Mouse (Mus musculus): ENCODE measurements around the gene Ttc27.

Gene Ttc27

DNA sequence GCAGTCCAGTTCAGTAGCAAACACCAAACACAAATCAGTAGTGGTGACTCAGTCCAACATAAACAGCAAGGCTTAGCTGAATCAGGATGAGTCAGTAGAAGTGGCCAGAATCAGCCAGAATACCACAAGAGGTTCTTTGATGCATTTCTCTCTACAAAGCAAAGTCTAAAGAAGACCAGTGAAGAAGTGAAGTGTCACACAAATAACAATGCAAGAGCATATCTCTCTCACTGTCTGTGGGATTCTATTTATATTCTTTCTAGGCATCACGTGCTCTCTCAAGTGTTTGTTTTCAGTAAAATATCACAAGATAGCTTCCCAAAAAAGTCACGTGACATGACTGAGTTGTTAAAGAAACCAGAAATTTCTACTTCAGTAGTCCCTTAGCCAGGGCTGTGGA lies 102.2 kb downstream of the Ttc27 start:
- no peak for DNase-seq (ENCODE audit: extremely low spot score, low spot score)

DNA sequence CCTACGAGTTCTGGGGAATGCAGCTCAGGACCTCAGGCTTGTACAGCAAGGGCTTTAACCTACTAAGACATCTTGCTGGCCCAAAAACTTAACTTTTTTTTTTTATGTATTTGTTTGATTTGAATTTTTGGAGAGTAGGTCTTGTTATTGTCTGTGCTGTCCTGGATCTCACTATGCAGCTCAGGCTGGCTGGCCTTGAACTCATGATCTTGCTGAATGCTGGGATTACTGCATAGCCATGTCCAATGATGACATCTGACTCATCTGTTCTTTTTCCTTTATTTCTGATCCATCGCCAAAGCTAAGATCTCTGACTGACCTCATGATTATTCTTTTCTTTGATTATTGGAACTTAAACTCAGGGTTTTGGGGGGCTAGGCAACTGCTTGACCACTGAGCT lies 113.3 kb downstream of the Ttc27 start:
- DNase-seq (ENCODE audit: extremely low spot score, low spot score), result no peak

DNA sequence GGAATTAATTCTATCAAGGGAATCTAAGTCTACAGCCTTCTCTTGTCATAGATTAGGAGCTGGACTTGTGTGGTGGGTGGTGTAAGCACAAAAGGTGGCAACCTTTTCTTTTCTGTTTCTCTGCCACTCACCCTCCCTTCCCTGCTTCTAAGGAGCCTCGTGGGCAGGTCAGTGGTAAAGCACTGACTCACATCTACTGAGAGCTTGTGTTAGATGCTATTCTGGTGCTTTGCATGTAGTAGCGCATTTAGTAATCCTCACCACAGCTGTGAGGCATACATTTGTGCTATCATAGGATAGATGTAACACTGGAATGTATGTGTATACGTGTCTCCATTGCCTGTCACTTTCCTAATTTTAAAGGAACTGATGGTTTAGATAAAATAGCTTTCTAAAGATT lies 124.2 kb downstream of the Ttc27 start:
- DNase-seq (ENCODE audit: extremely low spot score, low spot score), result no peak

DNA sequence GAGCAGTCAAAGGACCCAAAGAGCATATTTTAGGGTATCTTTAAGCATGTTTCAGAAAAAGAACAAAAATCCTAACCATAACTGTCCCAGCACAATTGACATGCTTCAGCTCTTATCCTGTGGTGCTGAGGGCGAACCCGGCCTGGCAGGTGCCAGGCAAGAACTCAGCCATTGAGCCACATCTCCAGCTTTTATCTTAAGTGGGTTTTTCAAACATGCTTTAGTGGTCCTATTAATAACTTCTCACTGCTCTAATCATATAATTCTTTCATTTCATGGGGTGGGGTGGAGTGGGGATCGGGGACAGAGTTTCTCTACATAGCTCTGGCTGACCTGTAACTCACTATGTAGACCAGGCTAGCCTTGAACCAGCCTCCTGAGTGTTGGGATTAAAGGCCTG lies 125.1 kb downstream of the Ttc27 start:
- DNase-seq (ENCODE audit: extremely low spot score, low spot score), result no peak

DNA sequence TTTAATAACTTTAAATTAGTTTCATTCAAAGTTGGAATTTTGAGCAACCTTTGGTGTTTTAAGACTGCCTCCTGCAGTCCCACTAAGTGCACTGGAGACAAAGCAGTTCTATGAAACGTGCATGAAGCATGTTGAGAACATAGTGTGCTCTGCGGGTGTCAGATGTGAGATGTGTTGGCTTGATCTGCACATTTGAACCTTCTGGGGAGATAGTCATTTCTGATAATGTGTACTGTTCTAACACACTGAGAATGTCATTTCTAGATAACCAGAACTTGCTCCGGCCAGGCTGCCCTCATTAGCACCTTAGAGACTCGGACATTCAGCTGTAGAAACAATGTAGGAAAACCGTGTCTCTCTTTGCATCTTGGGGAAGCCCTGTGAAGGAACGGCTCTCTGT lies 126.0 kb downstream of the Ttc27 start:
- no peak for DNase-seq (ENCODE audit: extremely low spot score, low spot score)

DNA sequence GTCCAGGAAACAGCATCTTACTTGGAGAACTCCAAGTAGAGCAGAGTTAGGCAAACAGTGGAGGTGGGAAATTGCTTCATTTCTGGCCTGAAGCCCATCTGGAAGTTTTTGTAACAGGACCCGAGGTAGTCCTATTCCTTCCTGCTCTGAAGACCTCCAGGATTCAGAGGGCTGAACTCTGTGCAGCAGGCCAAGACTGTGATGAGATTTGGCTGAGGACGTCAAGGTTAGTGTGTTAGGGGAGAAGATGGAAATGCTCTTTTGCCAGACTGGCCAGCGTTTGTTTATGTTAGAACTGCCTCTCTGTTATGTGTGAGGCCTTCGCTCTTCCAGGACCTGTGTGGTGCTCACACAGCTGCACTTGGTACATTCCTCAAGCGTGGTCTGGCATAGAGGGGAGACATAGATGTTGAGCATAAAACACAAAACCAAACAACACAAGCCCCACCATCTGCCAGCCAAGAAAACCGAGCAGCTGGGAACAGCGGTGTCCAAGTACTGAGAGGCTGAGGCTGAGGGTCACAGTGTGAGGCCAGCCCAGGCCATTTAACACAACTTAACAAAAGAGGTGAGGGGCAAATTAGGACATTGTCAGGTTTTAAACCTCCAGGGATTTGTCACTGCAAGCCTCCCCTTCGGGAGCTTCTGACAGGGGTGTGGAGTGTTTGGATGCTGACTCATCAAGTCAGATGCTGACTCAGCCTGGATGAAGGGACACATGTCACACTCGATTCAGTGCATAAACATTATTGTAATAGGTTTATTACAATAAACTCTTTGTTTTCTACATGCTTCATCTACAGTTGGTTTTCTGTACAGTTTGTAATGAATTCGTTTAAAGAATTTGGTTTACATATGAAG lies 128.7 kb downstream of the Ttc27 start:
- peak; percentile 43 for DNase-seq (ENCODE audit: extremely low spot score, low spot score)

DNA sequence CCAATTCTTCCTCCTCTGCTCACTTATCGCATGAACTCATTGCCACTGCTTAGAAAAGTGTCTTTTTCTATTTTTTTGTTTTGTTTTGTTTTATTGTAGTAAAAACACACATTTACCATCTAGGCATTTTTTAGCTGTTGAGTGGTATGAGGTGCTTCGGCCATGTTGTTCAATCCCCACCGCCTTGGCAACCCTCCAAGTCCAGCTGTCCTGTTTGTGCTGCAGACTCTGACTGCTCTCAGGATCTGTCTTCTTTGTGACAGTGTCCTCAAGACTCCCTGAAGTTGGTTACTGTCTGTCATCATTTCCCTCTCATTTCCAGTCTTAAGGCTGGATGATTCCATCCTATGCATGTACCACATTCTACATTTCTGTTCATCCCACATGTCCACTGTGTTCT lies 132.7 kb downstream of the Ttc27 start:
- DNase-seq (ENCODE audit: extremely low spot score, low spot score), result no peak

DNA sequence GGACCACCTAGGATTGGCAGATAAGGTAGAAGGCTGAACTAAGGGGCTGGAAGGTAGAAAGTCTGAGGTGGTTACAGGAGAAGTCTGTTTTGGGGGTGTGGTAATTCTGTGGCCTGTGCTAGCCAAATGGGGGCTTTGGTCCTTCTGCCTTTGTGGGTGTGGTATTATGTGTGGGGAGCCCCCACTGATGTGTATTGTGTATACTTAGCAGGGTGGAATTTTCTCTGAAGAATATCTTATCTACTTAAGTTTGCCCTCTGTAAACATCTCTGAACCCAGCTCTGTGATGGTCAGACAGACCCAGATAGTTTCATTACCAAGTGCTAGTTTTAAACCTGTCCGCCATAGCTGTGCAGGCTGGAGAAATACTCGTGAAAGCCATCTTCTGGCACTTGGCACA lies 141.8 kb downstream of the Ttc27 start:
- no peak for DNase-seq (ENCODE audit: extremely low spot score, low spot score)

DNA sequence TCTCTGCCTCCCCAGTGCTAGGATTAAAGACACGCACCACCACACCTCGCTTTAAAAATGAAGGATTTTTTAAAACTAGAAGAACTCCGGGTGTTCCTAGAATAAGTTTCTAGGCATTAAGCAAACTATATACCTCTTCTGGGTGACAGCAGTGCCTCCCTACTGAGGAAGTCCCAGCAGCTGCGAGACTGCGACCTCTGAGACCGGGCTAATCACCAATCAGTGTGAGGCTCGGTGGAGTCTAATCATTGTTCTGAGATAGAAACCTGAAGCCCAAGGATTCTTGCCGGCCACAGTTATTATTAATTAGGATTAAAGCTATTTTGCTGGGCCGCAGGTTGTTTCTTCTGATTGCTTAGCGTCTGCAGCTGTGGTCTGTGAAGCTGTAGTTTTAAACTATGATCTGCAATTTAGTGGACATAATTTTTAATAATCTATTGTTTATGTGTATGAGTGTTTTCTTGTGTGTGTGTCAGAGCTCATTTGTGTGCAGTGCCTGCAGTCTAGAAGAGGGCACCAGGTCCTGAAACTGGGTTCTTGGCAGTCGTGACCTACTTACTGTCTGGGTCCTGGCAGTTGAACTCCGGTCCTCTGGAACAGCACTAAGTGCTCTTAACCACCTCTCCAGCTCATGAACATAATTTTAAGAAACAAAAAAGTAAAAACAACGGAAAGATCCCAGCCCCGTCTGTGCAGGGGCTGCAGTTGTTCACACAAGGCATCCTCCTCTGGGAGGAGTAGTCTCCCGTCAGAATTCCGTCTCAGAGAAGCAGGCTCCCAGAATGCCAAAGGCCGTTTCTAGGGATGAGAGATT lies 142.9 kb downstream of the Ttc27 start:
- no peak for DNase-seq (ENCODE audit: extremely low spot score, low spot score)

DNA sequence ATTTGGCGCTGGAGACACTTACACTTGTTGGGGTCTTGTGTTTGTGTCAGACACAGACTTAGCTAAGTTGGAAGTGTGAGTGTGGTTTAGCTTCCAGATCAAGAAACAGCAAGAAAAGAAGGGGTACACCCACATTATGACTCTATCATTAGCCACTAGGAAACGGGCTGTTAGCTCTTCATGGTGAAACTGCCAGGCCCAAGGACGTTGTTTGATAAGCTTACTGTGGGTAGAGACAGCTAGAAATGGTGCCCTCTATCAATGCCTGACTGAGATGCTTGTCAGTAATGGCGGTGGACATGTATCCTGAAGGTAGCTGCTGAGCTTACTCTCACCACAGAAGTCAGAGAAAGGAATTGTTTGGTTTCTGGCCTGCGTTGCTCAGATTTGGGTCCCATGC lies 146.3 kb downstream of the Ttc27 start:
- DNase-seq (ENCODE audit: extremely low spot score, low spot score), result no peak

DNA sequence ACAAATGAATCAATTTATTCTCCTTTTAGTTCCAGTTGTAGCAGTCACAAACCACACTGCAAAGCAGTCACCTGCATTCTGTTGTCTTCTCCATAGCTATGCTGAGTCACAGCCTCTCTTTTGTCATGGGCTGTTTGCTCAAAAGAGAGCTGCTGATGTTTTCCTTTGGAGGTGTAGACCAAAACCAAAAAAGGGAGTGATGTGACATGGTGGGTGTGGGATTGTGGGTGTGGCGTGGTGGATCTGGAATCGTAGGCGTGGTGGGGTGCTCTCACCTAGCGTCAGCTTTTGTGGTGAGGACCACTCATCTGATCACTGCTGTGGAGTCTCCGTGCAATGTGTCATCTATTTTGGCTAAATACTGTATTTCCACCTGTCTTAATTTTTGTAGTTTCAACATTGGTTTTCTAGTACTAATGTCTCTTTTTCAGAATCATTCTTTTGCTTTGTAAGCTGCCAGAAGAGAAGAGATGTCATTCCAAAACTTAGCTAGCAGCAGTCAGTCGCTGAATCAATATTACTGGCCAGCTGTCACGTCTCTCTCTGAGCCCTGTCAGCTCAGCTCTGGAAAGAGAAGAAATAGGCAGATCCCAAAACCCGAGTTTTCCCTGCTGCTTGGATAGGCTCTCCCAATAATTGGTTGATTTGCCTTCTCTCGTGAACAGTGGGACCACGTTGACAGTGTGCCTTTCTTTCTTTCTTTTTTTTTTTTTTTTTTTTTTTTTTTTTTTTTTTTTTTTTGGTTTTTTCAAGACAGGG lies 147.4 kb downstream of the Ttc27 start:
- no peak for DNase-seq (ENCODE audit: extremely low spot score, low spot score)

DNA sequence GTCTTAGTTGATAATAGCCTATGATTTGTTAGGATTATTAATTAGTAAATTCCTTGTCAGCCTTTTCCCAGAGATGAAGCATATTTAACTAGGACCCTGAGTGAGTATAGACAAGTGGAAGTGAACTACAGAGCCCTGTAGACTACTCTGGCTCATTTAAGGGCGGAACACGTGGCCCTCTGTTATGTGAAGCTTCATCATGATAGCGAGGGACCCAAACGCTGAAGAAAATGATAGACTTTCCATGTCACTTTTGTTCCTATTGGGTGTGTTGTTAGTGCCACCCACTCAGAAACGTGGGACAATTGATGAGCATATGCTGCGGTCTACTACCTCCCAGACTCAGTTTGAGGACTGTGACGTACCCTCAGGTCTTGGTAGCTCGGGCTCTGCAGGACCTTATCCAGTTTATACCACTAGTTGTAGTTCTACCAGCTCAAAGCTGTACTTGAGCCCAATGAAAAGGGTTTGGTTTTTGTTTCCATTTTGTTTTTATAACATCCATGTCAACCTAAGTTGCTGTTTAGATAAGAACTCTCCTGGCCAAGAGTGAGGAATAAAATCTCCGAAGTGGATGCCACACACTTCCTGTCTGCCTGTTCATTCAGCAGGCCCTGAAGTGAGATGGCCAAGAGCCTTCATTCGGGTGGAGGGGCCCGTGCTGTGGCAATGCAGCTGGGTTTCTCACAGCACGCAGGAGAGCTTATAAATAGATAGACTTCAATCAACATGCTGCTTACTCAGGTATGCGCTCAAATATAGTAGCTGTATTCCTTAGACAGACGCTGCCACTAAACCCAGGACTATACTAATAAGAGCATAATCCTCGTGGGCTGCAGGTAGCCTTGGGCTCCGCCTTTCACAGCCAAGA lies 148.4 kb downstream of the Ttc27 start:
- DNase-seq (ENCODE audit: extremely low spot score, low spot score), result no peak

DNA sequence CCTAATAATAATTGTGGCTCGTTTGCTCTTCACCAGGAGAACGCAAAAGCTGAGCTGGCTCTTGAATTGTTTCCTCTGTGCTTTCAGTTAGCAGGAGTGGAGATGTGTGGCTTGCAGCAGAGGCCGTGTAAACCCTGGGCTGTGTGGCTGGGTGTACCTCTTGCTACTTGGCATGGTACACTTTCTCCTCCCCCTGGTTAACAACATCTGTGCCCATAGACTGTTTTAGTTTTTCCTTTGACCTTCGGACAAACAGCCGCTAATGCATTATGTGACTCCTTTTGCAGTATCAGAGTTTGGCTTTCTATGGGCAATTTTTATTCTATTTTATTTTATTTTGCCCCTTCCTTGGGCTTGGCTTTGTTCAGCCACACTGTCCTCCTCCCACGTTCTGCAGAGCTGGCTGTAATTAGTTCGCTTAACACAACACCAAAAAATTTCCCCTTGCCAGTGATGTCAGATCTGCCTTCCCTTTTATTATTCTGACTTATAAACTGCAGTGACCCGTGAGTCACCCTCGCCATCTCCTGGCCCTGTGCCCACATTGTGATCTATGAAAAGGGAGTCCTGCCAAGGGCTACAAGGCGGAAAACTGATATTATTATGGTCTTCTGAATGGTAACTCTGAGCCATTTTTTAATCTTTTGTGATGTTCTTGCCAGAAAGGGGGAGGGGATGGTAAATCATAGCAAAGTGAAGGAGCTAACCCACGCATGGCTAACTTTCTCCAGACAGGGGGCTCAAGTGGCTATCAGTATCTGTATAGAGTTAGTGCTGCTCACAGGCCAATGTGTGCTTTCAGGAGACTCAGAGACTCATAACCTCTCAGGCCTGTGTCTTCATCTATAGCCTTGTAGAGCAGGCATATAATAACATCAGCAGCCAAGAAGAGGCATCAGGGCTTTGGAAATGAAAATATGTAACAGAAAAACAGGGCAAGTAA lies 149.3 kb downstream of the Ttc27 start:
- DNase-seq (ENCODE audit: extremely low spot score, low spot score), result peak; percentile 42

DNA sequence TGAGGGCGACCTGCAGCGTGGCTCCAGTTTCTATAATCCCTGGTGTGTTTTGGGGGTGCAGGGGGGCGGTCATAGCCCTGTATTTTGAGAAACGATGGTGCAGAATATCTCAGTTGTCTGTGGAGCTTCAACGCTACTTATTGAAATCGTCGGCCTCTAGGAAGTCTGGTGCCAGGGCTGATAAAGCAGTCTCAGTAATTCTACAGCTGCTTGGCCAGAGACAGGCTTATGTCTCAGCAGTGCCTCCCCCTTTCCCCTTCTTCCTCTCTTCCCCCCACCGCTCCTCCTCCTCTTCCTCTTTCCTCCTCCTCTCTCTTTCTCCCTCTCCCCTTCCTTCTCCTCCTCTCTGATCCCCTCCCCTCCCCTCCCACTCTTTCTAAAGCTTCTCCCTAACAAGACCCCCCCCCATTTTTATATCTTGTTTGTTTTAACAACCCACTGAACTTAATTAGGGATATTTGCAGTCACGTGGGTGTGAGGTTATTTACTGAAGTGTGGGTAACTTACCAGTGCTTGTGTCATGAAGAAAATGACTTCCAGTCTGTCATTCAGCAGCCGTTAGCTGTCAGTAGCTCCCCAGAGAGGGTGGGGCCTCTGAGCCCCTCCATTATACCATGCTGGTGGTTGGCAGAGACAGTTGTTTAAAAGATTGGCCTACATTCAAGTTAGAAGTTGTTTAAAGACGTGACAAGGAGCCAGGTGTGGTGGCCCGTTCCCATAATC lies 150.8 kb downstream of the Ttc27 start:
- no peak for DNase-seq (ENCODE audit: extremely low spot score, low spot score)

DNA sequence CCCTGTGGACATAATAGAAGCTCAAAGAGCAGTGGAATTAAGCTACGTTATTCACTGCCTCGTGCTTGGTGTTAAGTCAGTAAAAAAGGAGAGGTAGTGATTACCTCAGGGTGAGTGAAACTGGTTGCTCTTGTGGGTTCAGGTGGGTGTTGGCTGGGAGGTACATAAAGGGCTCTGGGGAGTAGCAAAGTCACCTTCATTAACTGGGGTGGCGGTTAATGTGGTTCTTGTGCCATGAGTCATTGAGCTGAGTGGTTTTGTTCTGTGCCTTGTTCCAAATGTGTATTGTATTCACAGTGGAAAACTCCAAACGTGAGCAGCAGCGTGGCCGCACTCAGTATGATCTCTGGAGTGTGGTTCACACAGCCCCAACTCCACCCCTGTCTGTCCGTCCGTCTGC lies 152.0 kb downstream of the Ttc27 start:
- DNase-seq (ENCODE audit: extremely low spot score, low spot score), result no peak

DNA sequence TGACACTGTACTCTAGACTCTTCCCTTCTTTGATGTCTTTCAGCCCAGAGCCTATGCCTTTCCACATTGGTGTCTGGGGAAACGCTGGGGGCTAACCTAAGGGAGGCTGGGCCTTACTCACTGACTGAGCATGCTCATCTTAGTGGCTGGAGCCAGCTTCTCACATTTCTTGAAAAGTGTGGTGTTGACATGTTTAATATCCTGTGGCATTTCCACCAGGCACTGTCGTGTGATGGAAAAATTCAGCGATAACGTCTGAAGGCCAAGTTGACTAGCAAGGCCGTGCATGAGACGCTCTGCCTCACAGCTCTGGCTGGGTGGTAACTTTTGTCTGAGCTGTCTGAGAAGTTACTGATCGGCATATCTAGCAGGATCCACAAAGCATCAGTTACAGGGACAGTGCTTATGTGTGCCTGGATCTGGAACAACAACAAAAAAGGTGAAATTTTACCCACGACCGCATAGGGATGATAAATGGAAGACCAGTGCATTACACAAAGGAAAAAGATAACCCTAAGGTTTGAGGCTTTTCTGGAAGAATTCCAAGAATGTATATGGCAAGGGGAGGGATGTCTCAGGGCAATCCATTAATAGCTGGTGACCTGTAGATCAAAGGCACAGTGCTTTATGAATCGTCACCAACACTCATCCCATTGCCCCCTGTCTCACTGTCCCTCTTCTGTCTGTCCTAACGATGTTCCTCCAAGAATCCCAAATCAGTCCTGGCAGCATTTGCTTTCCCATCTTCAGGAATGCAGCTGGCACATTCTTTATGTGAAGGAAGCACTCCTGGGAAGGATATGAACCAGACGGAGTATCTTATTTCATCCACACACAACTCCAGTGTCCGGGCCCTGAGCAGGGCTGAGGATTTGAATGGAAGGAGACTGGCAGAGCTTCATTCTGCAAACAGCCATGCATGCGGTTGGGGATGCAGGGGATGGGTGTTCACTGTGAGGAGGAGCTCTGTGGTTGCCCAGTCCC lies 152.9 kb downstream of the Ttc27 start:
- DNase-seq (ENCODE audit: extremely low spot score, low spot score), result peak; percentile 29

DNA sequence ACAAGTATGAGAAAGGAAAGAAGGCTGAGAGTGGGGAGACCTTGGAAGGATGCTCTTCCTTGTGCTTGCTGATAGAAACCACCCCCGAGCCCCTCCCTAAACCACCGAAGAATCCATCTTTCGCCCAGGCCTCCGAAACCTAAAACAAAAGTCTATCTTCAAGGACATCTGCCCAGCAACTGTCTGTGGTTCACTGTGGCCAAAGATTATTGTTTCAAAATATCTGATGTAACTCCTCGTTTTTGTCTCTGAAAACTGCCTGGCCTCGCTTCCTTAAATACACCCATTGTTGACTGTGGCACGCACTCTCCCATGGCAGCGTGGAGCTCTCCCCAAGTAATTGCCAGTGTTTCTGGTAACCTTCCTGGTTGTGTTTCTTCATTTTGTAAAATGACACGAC lies 155.0 kb downstream of the Ttc27 start:
- DNase-seq (ENCODE audit: extremely low spot score, low spot score), result no peak

DNA sequence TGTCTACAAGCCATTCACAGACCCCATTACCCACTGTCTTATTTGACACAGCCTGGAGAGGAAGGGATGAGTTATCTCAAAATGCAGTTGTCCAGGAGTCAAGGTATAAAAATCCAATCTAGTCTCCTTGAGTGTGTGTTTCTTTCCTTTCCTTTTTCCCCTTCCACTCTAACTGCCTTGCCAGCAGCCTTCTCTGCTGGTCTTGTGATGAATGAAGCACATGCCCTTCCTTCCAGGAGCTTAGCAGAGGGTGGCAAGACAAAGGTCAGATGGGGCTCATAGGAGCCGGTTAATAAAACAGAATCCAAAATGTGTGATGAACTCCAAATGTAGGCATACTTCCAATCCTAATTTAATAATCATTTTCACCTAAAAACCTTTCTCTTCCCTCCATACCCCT lies 156.2 kb downstream of the Ttc27 start:
- DNase-seq (ENCODE audit: extremely low spot score, low spot score), result no peak
